Mouse (Mus musculus) inflammation-experienced regulatory T-cells, adult 6 months (primary cell): ENCODE results near the gene Tnrc6c. TPM values are rescaled to one million over a fixed set of nuclear protein-coding genes. Genes with fewer than 3 reads are reported as not detected.
A peak's percentile ranks its signal among the peaks of the same experiment; 100 is the strongest.
"Not testable (repeated sequence)": the region's sequence is repeated elsewhere in the genome, so short reads cannot be mapped to it uniquely, and the experiment has no call there.

ENCODE experiments used
- ATAC-seq: one replicate; pipeline ENCODE4 v1.8.0; 2017
- polyA plus RNA-seq, 3 experiments: library from polyadenylated mRNA; unstranded; fragments of 100-300 nt; shearing (Covaris generic); gene quantifications; one replicate each; pipeline ENCODE4 v1.2.1; 2017

Gene Tnrc6c
- polyA plus RNA-seq, 3 experiments from 2014 or later: 10.8 to 19.2 (median 17.4) TPM

DNA sequence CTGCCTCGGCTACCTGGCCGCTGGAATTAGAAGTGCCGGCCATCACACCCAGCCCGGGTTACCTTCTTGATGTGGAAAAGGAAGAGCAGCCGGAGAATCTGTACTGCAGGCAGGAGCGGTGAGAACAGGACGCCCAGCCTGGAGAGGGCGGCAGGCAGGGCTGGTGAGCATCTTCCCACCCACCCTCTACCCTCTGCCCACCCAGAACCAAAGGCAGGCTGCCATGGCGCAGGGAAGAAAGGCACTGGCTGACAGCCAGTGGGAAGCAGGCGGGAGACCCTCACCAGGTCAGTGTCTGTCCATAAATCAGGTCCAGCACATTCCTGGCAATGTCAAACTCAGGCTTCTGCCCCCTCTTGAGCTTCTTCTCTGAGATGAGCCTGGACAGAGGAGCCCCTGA lies 116.3 kb downstream of the Tnrc6c start:
- no peak for ATAC-seq

DNA sequence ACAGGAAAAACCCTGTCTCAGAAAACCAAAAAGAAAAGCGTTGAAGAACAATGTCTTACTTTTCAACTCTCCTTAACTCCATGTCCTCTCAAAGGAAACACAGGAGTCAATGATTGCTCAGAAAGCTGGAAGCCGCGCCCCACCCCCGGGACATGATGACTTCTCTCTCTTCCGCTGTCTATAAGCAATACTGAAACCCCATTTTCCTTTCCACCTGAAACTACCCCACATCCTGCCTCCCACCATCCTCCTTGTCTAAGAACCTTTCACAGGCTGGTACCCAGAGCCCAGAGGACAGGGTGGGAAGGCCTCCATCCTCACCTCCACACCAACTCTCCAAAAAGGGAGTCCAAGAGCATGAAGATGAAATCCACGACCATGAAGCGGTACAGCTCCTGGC lies 118.3 kb downstream of the Tnrc6c start:
- peak; percentile 83 for ATAC-seq

DNA sequence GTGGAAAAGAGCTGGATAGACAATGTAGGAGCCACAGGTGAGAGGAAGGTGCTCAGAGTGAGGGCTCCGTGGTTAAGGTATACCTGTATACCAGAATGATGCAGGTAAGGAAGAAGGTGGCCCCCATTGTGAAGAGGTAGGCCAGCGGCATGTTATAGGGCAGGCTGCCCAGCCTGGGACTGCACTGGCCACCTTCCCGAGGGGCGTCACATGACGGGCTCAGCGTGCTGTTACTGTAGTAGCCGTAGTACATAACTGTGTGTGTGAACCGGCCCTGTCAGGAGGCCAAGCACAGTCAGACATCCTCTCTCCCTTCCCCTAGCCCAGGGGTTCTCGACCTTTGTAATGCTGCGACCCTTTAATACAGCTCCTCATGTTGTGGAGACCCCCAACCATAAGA lies 120.8 kb downstream of the Tnrc6c start:
- ATAC-seq: no peak

DNA sequence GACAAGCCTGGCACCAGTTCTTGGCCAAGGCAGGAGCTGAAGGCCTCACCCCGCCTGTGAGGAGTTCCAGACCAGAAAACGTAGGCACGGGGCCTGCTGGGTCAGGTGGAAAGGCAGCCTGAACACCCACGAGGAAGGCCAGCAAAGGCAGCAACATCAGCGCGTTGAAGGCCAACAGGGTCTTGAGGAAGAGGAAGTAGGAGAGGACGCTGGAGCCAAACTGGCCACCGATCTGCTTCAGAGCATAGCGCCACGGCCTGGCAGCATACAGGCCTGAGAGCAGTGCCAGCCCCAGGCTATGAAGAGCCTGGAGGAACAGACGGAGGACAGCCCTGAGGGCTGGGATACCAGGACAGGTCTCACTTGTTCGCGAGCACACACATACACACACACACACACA lies 121.5 kb downstream of the Tnrc6c start:
- no peak for ATAC-seq

DNA sequence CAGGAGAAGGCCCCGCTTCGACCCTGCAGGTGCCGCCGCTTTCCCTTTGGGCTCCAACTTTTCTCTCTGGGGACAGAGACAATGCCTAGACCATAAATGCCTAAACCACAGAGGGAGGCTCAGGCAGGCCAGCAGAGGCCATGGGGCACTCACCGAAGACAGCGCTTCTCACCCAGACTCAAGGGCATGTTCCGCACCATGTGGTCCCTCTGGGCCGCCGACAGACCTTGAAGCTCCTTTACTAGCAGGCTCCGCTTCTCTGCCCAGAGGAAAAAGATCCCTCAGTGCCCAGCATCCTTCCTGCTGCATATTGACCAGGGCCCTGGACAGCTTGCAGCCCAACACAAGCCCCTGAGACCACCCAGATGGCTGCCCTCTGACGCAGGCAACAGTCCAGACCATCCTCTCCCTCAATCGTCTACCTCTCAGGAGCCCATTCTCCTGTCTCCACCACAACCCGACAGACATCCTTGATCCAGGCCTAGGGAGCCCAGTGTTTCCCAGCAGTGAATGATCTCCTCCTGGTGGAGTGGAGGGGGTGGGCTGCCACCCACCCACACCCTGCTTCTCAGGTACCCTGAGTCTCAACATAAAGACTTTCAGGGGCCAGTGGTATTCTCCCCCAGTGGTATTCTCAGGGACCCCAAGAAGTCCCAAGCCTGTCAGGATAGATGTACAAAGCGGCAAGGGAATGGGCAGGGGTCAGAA lies 122.2 kb downstream of the Tnrc6c start:
- ATAC-seq: no peak

DNA sequence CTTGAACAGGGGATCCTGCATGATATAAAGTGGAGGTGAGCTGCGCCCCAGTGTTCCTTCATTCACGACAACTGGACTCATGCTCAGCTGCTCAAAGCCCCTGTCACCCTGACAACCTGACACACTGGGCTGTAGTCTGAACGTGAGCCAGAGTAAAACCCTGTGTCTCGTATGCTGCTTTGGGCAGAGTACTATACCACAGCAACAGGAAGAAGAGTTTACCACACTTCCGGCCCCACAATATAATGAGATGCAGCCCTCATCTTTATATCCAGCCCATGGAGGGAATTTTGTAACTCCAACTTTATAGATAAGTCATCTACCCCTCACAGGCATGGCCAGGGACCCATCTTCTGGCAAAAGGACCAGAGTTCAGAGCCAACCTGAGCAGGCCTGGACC lies 123.0 kb downstream of the Tnrc6c start:
- ATAC-seq: peak; percentile 57

DNA sequence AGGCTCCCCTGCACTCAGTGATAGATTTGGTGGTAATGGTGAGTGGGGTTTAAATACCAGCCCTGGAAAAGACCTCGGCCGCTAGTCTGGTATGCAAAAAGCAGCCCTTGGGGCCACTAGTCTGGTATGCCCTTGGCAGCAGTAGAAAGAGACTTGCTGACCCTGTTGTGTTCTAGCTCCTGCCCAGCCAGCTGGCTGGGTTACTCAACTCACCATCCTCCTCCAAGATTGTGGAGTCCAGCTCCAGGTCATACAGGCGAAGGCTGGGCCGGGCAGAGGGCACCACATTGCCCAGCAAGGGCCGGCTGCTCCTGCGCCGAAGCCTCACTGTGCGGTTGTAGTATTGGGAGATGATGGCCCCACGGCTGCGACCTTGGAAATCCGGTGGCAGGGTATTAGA lies 123.9 kb downstream of the Tnrc6c start:
- no peak for ATAC-seq

DNA sequence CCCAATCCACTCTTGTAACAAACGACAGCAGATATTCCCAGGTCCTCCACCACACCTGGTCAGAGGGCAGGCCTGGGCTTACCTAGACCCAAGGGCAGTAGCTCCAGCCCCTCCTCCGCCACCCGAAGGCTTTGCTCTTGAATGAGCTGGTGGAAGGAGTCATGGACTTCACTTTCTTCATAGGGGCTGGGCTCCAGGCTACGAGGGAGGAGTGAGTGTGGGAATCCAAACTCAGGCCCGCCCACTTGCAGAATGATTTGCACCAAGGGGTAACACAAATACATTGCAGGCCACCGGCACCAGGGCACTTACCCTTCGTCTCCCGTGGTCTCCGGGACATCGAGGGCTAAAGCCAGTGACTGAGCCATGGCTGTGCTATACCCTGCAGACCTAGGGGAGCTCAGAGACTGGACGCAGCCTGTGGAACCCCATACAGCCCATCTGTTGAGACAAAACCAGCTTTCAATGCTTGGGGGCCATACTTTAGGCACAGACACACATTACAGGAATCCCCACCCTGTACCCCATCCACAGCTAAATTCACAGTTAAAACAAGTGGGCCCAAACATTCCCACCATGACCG lies 124.9 kb downstream of the Tnrc6c start:
- no peak for ATAC-seq

DNA sequence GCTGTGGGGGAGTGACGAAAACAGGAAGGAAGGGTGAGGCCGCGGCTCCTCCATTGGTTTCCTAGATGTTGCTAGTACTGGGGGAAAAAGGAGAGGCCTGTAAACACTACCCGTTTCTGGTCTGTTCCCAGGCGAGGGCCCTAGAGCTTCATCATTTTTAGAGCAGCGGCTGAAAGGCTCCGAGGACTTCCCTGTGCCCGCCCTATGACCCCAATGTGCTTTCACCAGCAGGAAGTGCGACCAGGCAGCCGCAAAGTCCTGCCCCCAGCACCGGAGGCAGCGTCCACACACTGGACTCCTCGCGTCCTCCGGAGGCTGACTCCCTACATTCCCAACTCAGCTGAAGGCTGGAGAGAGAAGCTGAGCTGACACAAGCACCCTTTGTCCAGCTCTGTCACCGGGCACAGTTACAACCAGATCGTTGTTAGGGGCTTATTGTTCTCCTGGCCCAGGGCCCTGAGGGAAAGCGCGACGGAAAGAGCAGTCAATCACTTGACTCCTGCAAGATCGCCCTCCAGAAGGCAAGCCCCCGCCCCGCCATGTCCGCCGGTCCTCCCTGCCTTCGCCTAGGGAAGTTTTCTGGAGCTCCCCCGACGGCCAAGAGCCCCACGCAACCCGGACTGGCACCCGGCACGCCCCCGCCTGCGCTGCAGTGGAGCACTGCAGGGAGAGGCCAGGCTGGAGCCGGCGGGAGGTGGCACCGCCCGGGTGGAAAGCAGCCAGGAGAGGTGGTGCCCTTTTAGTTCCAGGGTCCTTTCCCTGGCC lies 125.5 kb downstream of the Tnrc6c start:
- no peak for ATAC-seq

DNA sequence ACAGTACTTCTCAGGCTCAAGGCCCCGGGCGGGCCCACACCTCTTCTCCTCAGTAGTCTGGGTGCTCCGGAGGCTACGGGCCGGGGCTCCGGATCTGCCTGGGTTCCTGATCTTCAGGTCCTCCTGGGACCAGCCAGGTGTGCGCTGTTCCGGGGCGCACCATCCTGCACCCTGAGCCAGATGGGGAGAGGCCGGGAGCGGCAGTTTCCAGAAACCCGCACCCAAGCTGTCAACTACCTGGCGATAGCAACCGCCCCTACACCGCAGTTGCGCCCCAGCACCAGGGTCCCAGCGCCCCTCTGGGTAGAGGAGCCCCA lies 126.1 kb downstream of the Tnrc6c start:
- no peak for ATAC-seq

DNA sequence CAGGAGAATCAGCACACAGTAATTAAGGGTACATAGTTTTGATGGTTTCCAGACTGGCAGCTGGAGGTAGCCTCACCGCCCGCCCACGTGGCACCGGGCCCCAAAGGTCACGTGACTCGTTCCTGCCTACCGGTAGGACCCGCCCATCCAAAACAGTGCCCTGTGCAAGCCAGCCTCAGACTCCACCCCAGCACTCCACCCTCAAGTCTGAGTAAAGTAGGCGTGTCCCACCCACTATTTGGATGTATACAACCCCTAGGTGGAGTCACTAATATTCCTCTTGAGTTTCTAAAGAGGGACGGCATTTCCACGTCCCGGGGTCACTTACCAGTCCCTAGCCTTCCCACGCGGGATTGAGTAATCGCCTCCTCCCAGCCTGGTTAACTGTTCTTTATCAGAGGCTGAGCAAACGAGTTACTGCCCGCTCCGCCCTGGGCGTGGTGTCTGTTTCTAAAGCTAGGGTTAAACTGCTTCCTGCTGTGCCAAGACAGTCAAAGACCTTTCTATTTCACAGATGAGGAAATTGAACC lies 126.6 kb downstream of the Tnrc6c start:
- peak; percentile 71 for ATAC-seq

DNA sequence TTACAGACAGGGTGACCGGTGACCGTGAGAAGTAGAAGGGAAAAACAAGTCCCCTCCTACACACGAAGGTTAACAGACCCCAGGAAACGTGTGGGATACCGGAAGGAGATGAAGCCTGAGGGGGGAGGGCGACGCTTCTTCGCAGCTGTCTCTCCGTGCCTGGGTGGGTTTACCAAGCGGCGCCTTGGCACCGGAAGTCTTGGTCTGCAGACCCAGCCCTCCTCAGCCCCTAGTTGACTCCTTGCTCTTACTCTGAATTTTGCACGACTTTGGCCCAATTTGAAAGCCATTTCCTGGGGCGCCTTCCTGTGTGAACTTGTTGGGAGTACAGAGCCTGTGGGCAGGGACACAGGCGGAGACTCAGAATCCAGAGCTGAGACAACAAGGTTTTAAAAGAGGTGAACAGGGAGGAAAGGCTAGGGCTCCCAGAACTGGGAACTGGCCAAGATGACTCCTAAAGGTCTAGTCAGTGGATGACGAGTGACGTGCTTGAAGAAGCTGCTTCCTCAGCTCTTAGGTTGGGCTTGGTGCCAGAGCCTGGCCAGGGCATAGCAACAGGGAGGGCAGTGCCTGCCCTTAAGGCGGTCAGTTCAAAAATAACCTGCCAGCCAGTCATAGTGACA lies 127.2 kb downstream of the Tnrc6c start:
- ATAC-seq: peak; percentile 22

DNA sequence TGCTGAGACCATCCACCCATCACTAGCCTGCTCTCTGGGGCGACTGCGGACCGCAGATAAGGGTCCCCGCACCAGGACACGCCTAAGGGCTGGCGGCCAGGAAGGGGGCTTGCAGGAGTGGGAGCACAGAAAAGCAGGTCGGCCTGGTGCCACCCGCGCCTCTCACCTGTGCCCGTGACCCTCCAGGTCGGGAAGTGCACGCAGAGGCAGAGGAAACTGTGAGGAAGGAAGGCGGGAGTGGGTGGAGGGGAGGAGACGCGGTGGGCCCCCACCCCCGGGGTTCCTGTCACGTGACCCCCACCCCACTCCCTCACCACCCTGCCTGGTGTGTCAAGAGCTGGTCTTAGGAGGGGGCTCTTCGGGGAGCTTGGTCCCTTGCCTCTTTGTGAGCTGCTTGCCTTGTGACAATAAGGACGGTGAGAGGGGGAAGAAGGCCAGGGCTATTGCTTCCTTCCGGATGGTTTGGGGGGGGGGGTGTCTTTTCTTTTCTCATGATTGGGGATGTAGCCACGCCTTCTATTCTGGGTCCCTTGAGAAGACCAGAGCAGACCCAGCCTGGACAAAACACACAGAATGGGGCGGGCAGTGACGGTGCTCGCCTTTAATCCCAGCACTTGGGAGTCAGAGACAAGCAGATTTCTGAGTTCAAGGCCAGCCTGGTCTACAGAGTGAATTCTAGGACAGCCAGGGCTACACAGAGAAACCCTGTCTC lies 128.1 kb downstream of the Tnrc6c start, which contains the start of the genes Tmc8 and Tmc6:
TSS of gene Tmc8 (plus strand) at position 84 of the 712 bp plus-strand sequence.
TSS of gene Tmc6 (minus strand) at position 206 of the 712 bp plus-strand sequence.
- ATAC-seq: peak; percentile 17

DNA sequence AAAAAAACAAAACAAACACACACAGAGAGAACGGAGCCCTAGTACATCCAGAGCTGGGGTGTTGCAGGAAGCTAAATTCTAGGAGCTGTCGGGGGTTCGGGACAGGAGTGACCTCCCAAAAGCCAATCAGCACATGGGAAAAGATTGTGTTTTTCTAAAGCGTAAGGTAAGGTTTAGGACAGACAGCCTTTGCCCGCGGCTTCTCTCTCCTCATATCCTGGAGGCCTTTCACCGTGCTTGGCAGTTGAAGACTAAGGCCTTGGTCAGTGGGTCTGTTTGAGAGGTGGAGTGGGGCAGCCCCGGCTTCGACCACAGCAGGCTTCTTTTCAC lies 128.6 kb downstream of the Tnrc6c start:
- ATAC-seq: no peak

DNA sequence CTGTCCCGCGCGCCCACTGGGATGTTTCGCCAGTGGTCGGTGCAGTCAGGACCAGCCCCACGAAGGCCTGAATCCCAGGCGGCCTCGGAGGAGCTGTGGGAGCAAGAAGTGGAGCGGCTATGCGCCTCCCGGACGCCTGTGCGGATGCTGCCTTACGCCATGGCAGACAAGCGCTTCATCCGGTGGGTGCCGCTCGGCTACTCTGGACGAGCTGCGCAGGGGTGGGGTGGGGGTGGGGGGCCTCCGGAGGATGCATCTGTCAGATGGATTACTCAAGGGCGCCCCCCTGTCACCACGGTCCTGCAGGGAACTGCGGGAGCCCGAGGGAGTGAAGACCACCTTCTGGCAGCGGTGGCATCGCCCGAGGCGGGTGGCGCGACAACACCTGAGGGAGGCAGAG lies 129.0 kb downstream of the Tnrc6c start:
- no peak for ATAC-seq

DNA sequence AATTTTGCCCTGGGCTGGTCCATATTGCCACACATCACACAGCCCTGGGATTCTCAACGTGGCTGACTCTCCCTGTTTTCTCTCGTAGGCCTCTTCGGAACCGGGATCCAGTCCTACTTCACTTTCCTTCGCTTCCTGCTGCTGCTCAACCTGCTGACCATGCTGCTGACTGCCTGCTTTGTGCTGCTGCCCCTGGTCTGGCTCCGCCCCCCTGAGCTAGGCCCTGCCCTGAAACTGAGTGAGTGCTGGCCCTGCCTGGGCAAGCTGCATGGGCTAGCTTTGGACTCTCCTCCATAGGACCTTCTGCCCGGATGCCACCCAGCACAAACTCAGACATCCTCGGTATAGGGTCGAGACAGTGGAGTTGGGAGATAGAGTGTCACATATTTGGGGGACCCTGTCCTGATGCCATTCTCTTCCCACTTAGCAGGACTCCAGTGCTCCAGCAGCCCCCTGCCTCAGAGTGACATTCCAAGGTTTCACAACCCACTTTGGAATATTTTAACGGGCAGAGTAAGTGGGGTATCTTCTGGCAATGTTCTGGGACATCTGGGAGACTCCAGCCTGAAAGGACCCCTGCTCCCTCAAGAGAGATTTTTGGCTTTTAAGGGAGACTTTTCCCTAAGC lies 129.7 kb downstream of the Tnrc6c start:
- ATAC-seq: no peak

DNA sequence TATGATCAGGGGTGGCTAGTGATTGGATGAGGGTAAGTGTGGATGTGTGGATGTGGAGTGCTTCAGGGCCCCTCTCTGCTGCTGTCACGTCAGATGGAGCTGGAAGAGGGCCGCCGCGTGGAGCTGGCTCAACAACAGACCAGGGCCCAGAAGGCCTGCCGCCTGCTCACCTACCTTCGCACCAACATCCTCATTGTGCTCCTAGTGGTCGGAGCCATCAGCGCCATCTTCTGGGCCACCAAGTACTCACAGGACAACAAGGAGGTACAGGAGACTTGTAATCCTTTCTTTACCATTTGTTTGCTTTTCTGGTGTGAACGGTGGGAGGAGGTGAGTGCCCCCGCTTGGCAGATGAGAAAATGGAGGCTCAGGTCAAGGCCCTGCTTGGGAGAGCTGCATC lies 132.2 kb downstream of the Tnrc6c start:
- ATAC-seq: peak; percentile 41

DNA sequence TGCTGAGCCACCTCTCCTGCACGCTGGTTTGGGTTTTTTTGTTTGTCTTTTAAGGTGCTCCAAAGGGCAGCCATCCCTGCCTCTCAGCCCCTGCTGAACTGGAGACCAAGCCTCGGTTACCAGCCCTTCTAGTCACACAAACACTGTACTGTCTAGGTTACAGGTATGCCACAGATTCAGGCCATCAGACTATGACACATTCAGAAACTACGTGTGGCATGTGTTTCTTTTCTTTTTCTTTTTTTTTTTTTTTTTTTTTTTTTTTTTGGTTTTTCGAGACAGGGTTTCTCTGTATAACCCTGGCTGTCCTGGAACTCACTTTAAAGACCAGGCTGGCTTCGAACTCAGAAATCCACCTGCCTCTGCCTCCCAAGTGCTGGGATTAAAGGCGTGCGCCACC lies 134.4 kb downstream of the Tnrc6c start:
- ATAC-seq: not testable (repeated sequence)

DNA sequence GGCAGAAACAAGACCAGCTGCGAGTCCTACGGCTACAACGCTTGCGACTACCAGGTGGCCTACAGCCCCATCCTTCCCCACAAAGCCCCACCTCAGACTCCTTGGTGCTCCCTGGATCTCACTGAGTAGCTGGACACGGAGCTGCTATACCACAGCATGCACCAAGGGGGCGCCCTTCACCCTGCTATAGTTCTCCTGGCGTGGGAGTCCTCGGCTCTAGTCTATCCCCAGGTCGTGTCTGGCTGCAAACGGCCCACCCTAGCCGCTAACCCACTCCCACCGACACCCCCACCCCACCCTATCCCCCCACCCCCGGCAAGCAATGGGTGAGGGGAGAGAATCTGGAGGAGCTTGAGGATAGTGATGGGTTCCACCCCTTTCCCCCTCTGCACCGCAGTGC lies 136.2 kb downstream of the Tnrc6c start:
- ATAC-seq: no peak

DNA sequence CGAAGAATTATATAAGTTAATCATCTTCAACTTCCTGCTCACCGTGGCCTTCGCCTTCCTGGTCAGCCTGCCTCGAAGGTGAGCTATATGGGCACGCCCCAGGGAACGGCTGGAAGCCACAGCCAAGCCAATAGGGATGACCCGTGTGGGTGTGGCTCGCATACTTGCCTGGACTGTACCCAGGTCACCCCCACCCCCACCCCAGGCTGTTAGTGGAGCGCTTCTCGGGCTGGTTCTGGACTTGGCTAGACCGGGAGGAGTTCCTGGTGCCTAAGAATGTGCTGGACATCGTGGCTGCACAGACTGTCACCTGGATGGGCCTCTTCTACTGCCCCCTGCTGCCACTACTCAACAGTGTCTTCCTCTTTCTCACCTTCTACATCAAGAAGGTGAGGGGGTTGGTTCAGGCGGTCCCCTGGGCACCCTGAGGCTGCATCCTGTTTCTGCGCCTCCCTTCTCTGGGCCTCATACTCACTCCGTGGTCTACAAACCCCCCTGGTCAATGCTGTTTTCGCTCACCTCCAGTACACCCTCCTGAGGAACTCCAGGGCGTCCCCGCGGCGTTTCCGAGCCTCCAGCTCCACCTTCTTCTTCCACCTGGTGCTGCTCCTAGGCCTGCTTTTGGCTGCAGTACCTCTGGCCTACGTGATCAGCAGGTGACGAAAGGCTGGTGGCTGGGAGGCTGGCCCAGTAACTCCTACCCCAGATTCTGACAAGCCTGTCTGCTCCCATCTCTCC lies 136.8 kb downstream of the Tnrc6c start:
- ATAC-seq: no peak

DNA sequence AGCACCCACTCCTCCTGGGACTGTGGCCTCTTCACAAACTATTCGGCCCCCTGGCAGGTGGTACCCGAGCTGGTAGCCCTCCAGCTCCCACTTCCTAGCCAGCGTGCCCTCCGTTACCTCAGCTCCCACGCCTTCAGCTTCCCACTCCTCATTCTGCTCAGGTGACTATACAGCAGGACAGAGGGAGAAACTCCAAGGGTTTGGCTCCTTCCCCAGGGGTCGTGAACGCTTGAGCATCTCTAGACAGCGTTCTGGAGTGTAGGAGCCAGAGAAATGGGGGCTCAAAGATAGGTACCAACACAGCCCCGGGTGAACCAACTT lies 137.3 kb downstream of the Tnrc6c start:
- ATAC-seq: no peak
